Mouse (Mus musculus) ES-Bruce4 (cell line): ENCODE measurements around the gene Fbxl2. TPM values are rescaled to one million over a fixed set of nuclear protein-coding genes. Genes with fewer than 3 reads are reported as not detected.

ENCODE experiments used
- H3K27ac ChIP-seq: 2 replicates; pipeline ENCODE4 v1.5.1; 2012; ENCODE audit warnings: low read length, inconsistent platforms; ENCODE audit not compliant: insufficient read depth
- H3K27me3 ChIP-seq: 2 replicates; pipeline ENCODE4 v1.6.1; 2012; ENCODE audit warnings: mild to moderate bottlenecking, low read length, inconsistent platforms; ENCODE audit not compliant: control insufficient read depth, poor library complexity, insufficient read depth, severe bottlenecking
- H3K36me3 ChIP-seq: 2 replicates; pipeline ENCODE4 v1.6.1; 2012; ENCODE audit warnings: inconsistent platforms, mild to moderate bottlenecking, low read length, moderate library complexity; ENCODE audit not compliant: control insufficient read depth, poor library complexity, insufficient read depth, severe bottlenecking
- H3K4me1 ChIP-seq: one replicate; pipeline ENCODE4 v1.8.1; 2011; ENCODE audit warnings: low read length; ENCODE audit not compliant: control insufficient read depth, insufficient read depth
- H3K4me3 ChIP-seq: 2 replicates; pipeline ENCODE4 v1.5.1; 2011; ENCODE audit warnings: low read depth, mild to moderate bottlenecking, low read length
- H3K9ac ChIP-seq: 2 replicates; pipeline ENCODE4 v1.6.1; 2012; ENCODE audit warnings: low read depth, mild to moderate bottlenecking, inconsistent platforms; ENCODE audit not compliant: poor library complexity, severe bottlenecking
- H3K9me3 ChIP-seq: replicated peaks from 2 replicates; pipeline ENCODE4 v1.6.1; 2012; ENCODE audit warnings: mild to moderate bottlenecking, low read length, inconsistent platforms; ENCODE audit not compliant: control insufficient read depth, poor library complexity, insufficient read depth, severe bottlenecking
- CTCF ChIP-seq: IDR thresholded peaks from one replicate; pipeline ENCODE4 v1.8.1; 2011; ENCODE audit warnings: low read depth, low read length
- EP300 ChIP-seq: IDR thresholded peaks from 2 replicates; pipeline ENCODE4 v1.6.1; 2011; ENCODE audit warnings: low read depth, low read length; ENCODE audit not compliant: insufficient read depth
- POLR2A ChIP-seq: IDR thresholded peaks from one replicate; pipeline ENCODE4 v1.8.1; 2011; ENCODE audit warnings: low read length; ENCODE audit not compliant: insufficient read depth
- polyA plus RNA-seq: library from polyadenylated mRNA; stranded (reverse); fragments of >200 nt; gene quantifications from 2 replicates; pipeline ENCODE4 v1.2.4, GENCODE M21; 2011; ENCODE audit warnings: low read depth; ENCODE audit not compliant: missing spikeins, insufficient read depth, insufficient read length

Fbxl2 gene
- polyA plus RNA-seq, 1 experiment, result 8.6 TPM

GRCm38 (mm10) chr9:113915789-113916188 is 130.2 kb downstream of the Fbxl2 start:
- TF ChIP-seq CTCF, result no peak
- TF ChIP-seq EP300, result no peak
- no peak for TF ChIP-seq POLR2A
- H3K9me3 ChIP-seq, result no peaks in the 10 kb centered on the region
- H3K27ac ChIP-seq, result no peak overlapping the region
- H3K9ac ChIP-seq, result no peak overlapping the region
- no peaks in the 10 kb centered on the region for H3K4me1 ChIP-seq
- no peaks in the 10 kb centered on the region for H3K27me3 ChIP-seq
- H3K36me3 ChIP-seq, result no peaks in the 10 kb centered on the region; the same call in none of the 2 replicates
- no peak overlapping the region for H3K4me3 ChIP-seq

Other genes with a start within 250 kb of the Fbxl2 start
- gene Ubp1, start 115.3 kb downstream of the Fbxl2 start, polyA plus RNA-seq, result 102 and 111 TPM in 2 replicates
- 0.53 and 0.73 TPM in 2 replicates for gene Susd5, start 10.9 kb upstream of the Fbxl2 start, polyA plus RNA-seq